Mouse (Mus musculus): ENCODE results near the gene Zfhx3. TPM values are rescaled to one million over a fixed set of nuclear protein-coding genes. Genes with fewer than 3 reads are reported as not detected.
"Not testable (repeated sequence)": the region's sequence is repeated elsewhere in the genome, so short reads cannot be mapped to it uniquely, and the experiment has no call there.

The Zfhx3 gene
- 15.1 and 17.1 TPM in 2 replicates for polyA plus RNA-seq (2012; ENCODE audit: insufficient read depth, insufficient read length, missing spikeins)

DNA sequence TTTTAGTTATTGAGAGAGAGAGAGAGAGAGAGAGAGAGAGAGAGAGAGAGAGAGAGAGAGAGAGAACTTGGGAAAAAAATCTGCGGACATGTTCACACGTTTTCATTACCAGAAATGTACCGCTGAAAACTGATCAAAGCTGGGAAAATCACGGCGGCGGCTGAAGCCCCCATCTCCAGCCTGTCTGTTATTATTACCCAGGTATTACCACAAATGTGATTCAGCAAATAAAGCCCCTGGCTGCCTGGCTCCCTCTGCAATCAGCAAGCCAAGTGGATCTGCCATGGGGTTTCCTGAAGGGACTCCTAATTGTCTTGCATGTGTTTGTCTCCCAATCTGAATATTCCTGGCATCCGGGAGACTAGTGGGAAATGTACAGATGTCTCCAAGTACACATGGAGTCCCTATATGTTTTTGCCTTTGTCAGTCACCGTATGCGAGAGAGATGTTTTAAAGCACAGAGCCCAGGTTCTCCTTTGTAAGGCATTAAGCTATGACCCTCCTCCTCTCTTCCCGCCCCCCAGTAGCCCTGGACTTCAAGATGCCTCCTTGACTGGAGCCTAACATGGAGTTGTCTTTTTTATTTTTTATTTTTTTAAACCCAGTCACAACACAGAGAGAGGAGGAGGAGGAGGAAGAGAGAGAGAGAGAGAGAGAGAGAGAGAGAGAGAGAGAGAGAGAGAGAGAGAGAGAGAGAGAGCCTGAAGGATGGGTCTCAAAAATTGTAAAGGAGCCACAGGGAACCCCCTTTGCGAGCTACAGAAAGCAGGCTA is at the start of gene Zfhx3:
Gene Zfhx3, plus strand, starts transcription at position 723 of the 773 bp plus-strand sequence.
- H3K4me3 ChIP-seq (ENCODE audit: insufficient read depth, low read length) = no peak within 1 kb of the TSS
- H3K27ac ChIP-seq (ENCODE audit: insufficient read depth, low read depth, low read length) = no peak within 1 kb of the TSS
- no peaks in the 10 kb centered on the region for H3K4me1 ChIP-seq (ENCODE audit: control insufficient read depth, insufficient read depth, low read length)
- TF ChIP-seq POLR2A (IDR thresholded peaks at IDR 0.05; ENCODE audit: borderline replicate concordance, low read depth, low read length) (no peak), CTCF (IDR thresholded peaks at IDR 0.05; ENCODE audit: low read depth, low read length) (no peak)

DNA sequence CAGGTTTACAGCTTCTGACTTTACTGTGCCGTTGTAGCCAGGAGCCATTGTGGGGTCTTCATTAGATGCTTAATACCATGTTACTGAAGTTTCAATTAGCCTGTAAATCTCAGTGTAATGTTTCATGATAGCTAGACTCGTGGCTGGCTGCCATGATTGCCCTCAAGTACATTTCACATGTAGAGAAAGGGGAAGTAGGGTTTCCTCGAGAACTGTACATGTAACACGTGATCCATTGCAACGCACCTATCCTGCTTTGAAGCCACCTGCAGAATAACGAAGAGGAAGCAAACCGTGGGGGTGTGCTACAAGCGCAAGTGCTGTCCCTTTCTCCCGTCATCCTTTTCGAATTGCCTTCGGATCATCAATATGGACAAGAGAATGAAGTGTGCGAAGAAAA is 23.5 kb upstream of the Zfhx3 start:
- no peaks in the 10 kb centered on the region for H3K4me1 ChIP-seq (ENCODE audit: control insufficient read depth, insufficient read depth, low read length)
- H3K27ac ChIP-seq (ENCODE audit: insufficient read depth, low read depth, low read length) = no peak overlapping the region
- TF ChIP-seq CTCF (IDR thresholded peaks at IDR 0.05; ENCODE audit: low read depth, low read length) (no peak), POLR2A (IDR thresholded peaks at IDR 0.05; ENCODE audit: borderline replicate concordance, low read depth, low read length) (no peak)
- H3K4me3 ChIP-seq (ENCODE audit: insufficient read depth, low read length) = no peak overlapping the region

DNA sequence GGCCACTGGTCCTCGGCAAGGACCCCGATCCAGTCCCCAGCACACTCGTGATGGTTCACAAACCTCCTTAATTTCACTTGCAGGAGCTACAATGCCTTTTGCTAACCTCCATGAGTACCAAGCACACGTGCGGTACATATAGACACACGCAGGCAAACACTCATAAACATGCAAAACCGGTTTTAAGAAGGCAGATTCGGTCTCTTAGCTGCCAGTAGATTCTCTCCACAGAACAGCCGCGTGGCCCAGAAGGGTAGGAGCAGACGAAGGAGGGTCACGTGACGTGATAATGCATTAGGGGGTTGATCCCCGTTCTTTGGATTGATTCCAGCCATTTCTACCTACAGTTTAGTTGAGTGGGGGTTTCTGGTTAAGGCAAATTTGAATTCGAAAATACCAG is 16.3 kb upstream of the Zfhx3 start:
- Histone ChIP-seq H3K27ac (ENCODE audit: insufficient read depth, low read depth, low read length) (no peak overlapping the region), H3K4me3 (ENCODE audit: insufficient read depth, low read length) (no peak overlapping the region), H3K4me1 (ENCODE audit: control insufficient read depth, insufficient read depth, low read length) (no peaks in the 10 kb centered on the region)
- TF ChIP-seq POLR2A (IDR thresholded peaks at IDR 0.05; ENCODE audit: borderline replicate concordance, low read depth, low read length) = no peak
- no peak for TF ChIP-seq CTCF (IDR thresholded peaks at IDR 0.05; ENCODE audit: low read depth, low read length)

DNA sequence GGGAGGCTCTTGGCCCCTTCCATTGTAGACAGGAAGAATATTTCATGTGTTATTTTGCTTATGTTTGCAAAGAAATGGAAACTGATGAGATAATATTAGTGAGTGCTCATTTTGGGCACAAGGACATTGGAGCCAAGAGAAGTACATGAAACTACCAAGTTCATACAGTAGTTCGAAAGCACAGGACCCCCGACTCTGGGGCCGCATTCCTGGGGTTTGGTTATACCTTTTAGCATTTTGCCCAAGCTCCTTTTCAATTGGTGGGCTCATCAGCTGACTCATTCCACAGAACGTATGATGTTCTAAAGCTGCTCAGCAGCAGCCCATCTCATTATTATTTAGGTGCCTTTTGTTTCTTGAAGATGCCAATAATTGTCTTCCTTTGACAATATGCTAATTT is 5.7 kb upstream of the Zfhx3 start:
- no peak for TF ChIP-seq POLR2A (IDR thresholded peaks at IDR 0.05; ENCODE audit: borderline replicate concordance, low read depth, low read length)
- no peak for TF ChIP-seq CTCF (IDR thresholded peaks at IDR 0.05; ENCODE audit: low read depth, low read length)
- Histone ChIP-seq H3K4me1 (ENCODE audit: control insufficient read depth, insufficient read depth, low read length) (no peaks in the 10 kb centered on the region), H3K4me3 (ENCODE audit: insufficient read depth, low read length) (no peak overlapping the region), H3K27ac (ENCODE audit: insufficient read depth, low read depth, low read length) (no peak overlapping the region)

DNA sequence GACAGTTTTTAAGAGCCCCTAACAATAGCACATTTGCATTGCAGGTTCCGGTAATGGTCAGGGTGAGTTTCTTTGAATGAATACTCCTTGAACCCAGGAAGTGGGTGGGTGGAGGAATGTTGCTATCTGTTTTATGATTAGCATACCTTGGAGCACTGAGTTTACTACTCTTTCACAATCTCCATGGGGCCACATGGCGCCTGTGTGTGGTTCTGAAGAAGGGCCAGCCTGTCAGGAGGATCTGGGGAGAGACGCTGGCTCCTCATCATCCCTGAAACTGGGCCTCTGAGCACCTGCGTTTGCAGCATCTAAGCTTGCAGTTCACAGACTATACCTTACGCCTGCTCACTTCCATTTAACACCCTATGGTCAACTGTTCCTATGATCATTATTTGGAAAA is 4.2 kb upstream of the Zfhx3 start:
- H3K27ac ChIP-seq (ENCODE audit: insufficient read depth, low read depth, low read length); H3K4me3 ChIP-seq (ENCODE audit: insufficient read depth, low read length); H3K4me1 ChIP-seq (ENCODE audit: control insufficient read depth, insufficient read depth, low read length): not testable (repeated sequence)

DNA sequence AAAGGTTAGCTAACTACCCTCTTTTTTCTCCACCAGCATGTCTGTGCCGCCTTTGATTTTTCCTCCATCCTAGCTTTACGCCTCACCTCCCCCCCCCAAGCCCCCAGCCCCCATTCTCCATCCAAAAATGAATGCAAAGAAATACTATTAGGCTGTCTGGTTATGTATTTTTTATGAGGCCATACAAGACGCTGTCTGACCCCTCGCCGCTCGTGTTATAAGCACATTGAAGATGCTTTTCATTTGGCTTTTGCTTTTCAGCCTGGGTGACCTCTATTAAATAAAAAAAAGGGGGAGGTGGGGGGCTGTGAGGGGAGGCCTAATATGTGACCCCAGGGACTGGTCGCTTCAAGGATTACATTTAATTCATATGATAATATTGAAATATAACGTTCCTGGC is 2.3 kb upstream of the Zfhx3 start:
- Histone ChIP-seq H3K4me1 (ENCODE audit: control insufficient read depth, insufficient read depth, low read length) (no peaks in the 10 kb centered on the region), H3K27ac (ENCODE audit: insufficient read depth, low read depth, low read length) (no peak overlapping the region), H3K4me3 (ENCODE audit: insufficient read depth, low read length) (no peak overlapping the region)
- TF ChIP-seq CTCF (IDR thresholded peaks at IDR 0.05; ENCODE audit: low read depth, low read length) (no peak), POLR2A (IDR thresholded peaks at IDR 0.05; ENCODE audit: borderline replicate concordance, low read depth, low read length) (no peak)

DNA sequence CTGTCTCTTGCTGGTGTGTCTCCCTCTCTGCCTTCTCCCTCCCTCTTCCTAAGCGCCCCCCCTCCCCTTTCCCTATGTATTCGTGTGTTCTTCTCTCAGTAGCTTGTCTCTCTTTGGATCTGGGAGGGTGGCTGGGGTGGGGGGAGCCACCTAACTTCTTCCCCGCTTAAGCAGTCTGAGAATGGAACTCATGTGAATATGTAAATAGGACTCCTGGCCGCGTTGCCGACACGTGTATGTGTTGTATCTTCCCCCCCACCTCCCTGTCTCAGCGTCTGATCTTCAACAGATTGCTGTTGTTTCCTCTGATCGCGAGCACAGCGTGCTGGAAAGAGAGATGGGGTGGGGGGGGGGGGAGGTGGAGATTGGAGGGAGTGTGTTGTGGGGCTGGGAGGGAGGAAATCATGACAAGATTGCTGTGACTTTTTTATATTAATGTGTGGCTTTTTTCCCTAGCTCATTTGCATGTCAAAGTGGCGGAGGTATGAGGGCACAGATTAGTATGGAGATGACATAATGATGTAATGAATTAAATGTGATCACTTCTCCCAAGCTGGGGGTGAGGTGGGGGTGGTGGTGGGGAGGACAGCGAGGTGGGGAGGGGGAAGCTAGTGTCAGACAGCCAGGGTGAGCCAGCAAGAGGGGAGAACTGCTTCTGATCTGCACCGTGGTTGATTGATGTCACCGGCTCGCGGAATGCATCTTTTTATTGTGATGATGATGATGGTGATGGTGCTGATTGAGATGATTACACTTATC is 487 bp downstream of the Zfhx3 start:
- TF ChIP-seq POLR2A (IDR thresholded peaks at IDR 0.05; ENCODE audit: borderline replicate concordance, low read depth, low read length) = no peak
- no peak for TF ChIP-seq CTCF (IDR thresholded peaks at IDR 0.05; ENCODE audit: low read depth, low read length)
- H3K4me1 ChIP-seq (ENCODE audit: control insufficient read depth, insufficient read depth, low read length) = no peaks in the 10 kb centered on the region
- no peak overlapping the region for H3K27ac ChIP-seq (ENCODE audit: insufficient read depth, low read depth, low read length)
- no peak overlapping the region for H3K4me3 ChIP-seq (ENCODE audit: insufficient read depth, low read length)

DNA sequence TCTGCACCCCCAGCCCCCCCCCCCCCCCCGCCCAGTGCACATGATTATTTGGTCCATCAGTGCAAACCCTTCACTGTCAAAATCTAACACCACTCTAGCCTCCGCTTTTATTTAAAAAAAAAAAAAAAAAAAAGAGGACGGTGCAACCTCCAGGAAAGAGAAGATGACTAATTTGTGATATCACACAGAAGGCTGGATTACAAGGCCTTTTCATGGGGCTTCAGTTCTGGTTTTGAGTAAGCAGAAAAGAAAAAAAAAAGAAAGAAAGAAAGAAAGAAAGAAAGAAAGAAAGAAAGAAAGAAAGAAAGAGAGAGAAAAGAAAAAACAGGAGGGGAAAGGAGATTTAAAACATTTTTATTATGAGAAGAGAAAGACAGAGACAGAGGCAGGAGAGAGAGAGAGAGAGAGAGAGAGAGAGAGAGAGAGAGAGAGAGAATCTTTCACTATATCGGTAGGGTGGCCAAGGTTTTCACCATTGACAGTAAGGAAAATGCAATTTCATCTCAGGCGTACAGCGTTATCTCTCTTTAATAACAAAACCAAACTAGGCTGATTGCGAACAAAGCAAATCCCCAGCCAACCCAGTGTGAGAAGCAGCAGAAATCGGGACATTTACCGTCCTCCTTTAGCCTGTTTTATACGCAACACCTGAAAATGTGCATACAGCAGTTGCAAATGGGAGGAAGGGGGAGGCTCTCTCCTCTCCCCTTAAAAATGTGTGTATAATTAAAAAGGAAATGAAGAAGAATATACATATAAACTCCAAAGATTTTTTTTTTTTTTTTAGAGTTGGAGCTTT is 1.3 kb downstream of the Zfhx3 start:
- H3K4me1 ChIP-seq (ENCODE audit: control insufficient read depth, insufficient read depth, low read length) = no peaks in the 10 kb centered on the region
- TF ChIP-seq CTCF (IDR thresholded peaks at IDR 0.05; ENCODE audit: low read depth, low read length) (no peak), POLR2A (IDR thresholded peaks at IDR 0.05; ENCODE audit: borderline replicate concordance, low read depth, low read length) (no peak)
- no peak overlapping the region for H3K4me3 ChIP-seq (ENCODE audit: insufficient read depth, low read length)
- H3K27ac ChIP-seq (ENCODE audit: insufficient read depth, low read depth, low read length) = no peak overlapping the region

DNA sequence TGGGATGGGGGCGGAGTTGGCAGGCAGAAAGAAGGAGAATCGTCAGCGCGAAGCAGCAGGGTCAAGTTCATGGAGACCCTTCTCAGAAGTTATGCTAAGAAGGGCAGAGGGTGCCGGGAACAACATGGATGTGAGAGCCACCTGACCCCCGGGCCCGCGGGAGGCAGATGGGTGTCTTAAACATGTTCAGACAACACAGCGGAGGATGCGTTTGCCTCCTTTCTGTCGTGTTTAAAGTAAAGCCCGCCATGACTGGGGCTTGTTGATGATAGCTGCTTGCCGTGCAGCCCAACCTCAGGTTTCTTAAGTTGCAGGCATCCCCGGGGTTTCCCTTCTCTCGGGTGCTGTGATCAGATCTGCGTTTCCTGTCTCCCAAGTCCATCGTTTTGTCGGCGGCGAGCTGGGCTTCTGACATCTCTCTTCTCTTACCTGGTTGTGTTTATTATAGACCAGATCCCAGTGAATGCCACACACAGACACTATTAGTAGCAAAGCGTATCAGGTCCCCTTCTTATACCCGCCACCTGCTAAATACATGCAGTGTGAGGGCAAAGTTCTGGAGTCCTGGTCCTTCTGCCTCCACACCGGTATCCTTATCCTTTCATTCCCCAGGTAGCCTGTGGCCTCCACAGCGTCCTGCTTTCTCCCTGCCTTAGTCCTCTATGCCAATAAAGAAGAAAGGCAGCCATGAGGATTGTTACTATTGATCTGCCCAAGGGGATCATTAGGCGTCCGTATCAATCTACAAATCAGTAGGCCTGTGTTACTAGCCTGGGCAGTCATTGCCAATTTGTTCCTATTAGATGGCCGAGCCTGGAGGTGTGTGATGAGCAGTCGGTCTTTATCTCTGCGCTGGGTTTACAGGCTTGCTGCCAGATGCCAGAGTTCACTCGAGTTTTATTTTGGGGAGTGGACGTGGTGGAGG is 2.5 kb downstream of the Zfhx3 start:
- Histone ChIP-seq H3K4me3 (ENCODE audit: insufficient read depth, low read length) (no peak overlapping the region), H3K4me1 (ENCODE audit: control insufficient read depth, insufficient read depth, low read length) (no peaks in the 10 kb centered on the region), H3K27ac (ENCODE audit: insufficient read depth, low read depth, low read length) (no peak overlapping the region)
- TF ChIP-seq POLR2A (IDR thresholded peaks at IDR 0.05; ENCODE audit: borderline replicate concordance, low read depth, low read length) (no peak), CTCF (IDR thresholded peaks at IDR 0.05; ENCODE audit: low read depth, low read length) (no peak)
